Mouse (Mus musculus) limb, embryonic 12.5 days (tissue): ENCODE results near the gene Abca6. TPM values are rescaled to one million over a fixed set of nuclear protein-coding genes. Genes with fewer than 3 reads are reported as not detected.

Source experiments
- polyA plus RNA-seq: library from polyadenylated mRNA; unstranded; fragments of >200 nt; fragmentation: Nextera tagmentation; extraction: Ambion mirVana; gene quantifications from 2 replicates; pipeline ENCODE4 v1.2.1, GENCODE M21; 2016

Gene Abca6
- polyA plus RNA-seq, 1 experiment from 2014 or later = 0.13 TPM

Other genes with a start within 250 kb of the Abca6 start
- gene Abca8a, start 155.8 kb downstream of the Abca6 start, polyA plus RNA-seq = 0.13 and 0.31 TPM in 2 replicates
- gene Abca9, start 83.6 kb downstream of the Abca6 start, polyA plus RNA-seq = 1.3 and 1.6 TPM in 2 replicates
- gene Abca5, start 85.9 kb upstream of the Abca6 start, polyA plus RNA-seq = 4.9 and 5.5 TPM in 2 replicates
- gene Map2k6, start 147.3 kb upstream of the Abca6 start, polyA plus RNA-seq = 49.2 TPM in 2 replicates